Mouse (Mus musculus) ovary, postnatal 10 days (tissue): Measurements from ENCODE around the gene Prkce.

Experiments
- DNase-seq: peaks from one replicate; pipeline ENCODE4 v3.0.0; 2022; ENCODE audit warnings: low spot score

The Prkce gene

GRCm38 (mm10) chr17:86637311-86637710 is 469.7 kb downstream of the Prkce start:
- DNase-seq: no peak

GRCm38 (mm10) chr17:86639279-86639678 is 471.7 kb downstream of the Prkce start:
- no peak for DNase-seq

- no peak for DNase-seq
These were observed 479.6 kb downstream of the Prkce start for GRCm38 (mm10) chr17:86647226-86647625.

- DNase-seq: no peak
These were observed 481.4 kb downstream of the Prkce start for GRCm38 (mm10) chr17:86648856-86649435.

- DNase-seq: no peak
These were observed 482.7 kb downstream of the Prkce start for GRCm38 (mm10) chr17:86650241-86650640.

GRCm38 (mm10) chr17:86651091-86651490 is 483.5 kb downstream of the Prkce start:
- DNase-seq: no peak

- DNase-seq: no peak
These were observed 485.2 kb downstream of the Prkce start for GRCm38 (mm10) chr17:86652751-86653150.

- DNase-seq: no peak
These were observed 488.8 kb downstream of the Prkce start for GRCm38 (mm10) chr17:86656369-86656768.

GRCm38 (mm10) chr17:86662301-86662700 is 494.7 kb downstream of the Prkce start:
- DNase-seq: no peak

- no peak for DNase-seq
These were observed 495.9 kb downstream of the Prkce start for GRCm38 (mm10) chr17:86663471-86663870.

- DNase-seq: no peak
These were observed 500.4 kb downstream of the Prkce start for GRCm38 (mm10) chr17:86667836-86668600.

GRCm38 (mm10) chr17:86669641-86670373 is 502.2 kb downstream of the Prkce start:
- DNase-seq: no peak

- DNase-seq: no peak
These were observed 503.1 kb downstream of the Prkce start for GRCm38 (mm10) chr17:86670731-86671130.

GRCm38 (mm10) chr17:86674971-86675370 is 507.4 kb downstream of the Prkce start:
- no peak for DNase-seq

GRCm38 (mm10) chr17:86676336-86676735 is 508.8 kb downstream of the Prkce start:
- DNase-seq: no peak

GRCm38 (mm10) chr17:86676909-86677308 is 509.3 kb downstream of the Prkce start:
- no peak for DNase-seq

- DNase-seq: no peak
These were observed 517.7 kb downstream of the Prkce start for GRCm38 (mm10) chr17:86685263-86685662.

GRCm38 (mm10) chr17:86687021-86687420 is 519.4 kb downstream of the Prkce start:
- DNase-seq: no peak

- DNase-seq: no peak
These were observed 523.3 kb downstream of the Prkce start for GRCm38 (mm10) chr17:86690871-86691390.

- no peak for DNase-seq
These were observed 530.2 kb downstream of the Prkce start for GRCm38 (mm10) chr17:86697751-86698150.

GRCm38 (mm10) chr17:86703336-86703735 is 535.8 kb downstream of the Prkce start:
- no peak for DNase-seq

GRCm38 (mm10) chr17:86705236-86705635 is 537.7 kb downstream of the Prkce start:
- DNase-seq: no peak

GRCm38 (mm10) chr17:86706467-86706866 is 538.9 kb downstream of the Prkce start:
- no peak for DNase-seq
